8 mouse cellular contexts compared by ENCODE assay signal in genomic region chr3:78958781-78959180, GRCm38 (mm10).
A peak's percentile ranks its signal among the peaks of the same experiment; 100 is the strongest.
DNase-seq lines count a peak whose midpoint lies in the region; ATAC-seq and TF ChIP-seq lines count a peak whose summit lies in the region.
"Had no signal": no experiment of that assay in that cellular context is flagged by ENCODE, and none has a peak within 500 bp of the region (broad histone marks: within the 10 kb centered on the region; RNA-seq: fewer than 3 reads in every experiment).

No protein-coding gene starts in this region.

- peak; percentile 42 for DNase-seq in right cerebral cortex, adult 18-20 months
- DNase-seq in right cerebral cortex, postnatal 25 days, result no peak
- DNase-seq in ZHBTc4 (ENCODE audit: low read depth, low spot score), result peak; percentile 70
- DNase-seq in embryo, embryonic 11.5 days (ENCODE audit: low read depth, low spot score), result peak; percentile 36
- peak; percentile 73 for DNase-seq in lung, postnatal 0 days (ENCODE audit: low spot score)
- peak; percentile 20 for DNase-seq in right cerebral cortex, postnatal 4 days

- no peak for ATAC-seq in intestine, postnatal 0 days
- peak; percentile 56; the same call in 1 of the 2 replicates for ATAC-seq in lung, postnatal 0 days

- TF ChIP-seq EP300 in lung, postnatal 0 days (IDR thresholded peaks at IDR 0.05), result no peak; the same call in 1 of the 2 replicates

- H3K9me3 ChIP-seq in intestine, postnatal 0 days (ENCODE audit: control insufficient read depth), result no peaks in the 10 kb centered on the region
- no peaks in the 10 kb centered on the region for H3K9me3 ChIP-seq in lung, postnatal 0 days (ENCODE audit: low read length)

- H3K4me2 ChIP-seq in intestine, postnatal 0 days (replicated peaks; ENCODE audit: low read depth), result no peak overlapping the region
- H3K4me2 ChIP-seq in lung, postnatal 0 days (replicated peaks; ENCODE audit: low read depth, low read length), result no peak overlapping the region

- H3K4me3 ChIP-seq in intestine, postnatal 0 days (ENCODE audit: low read depth, low read length), result no peak overlapping the region
- H3K4me3 ChIP-seq in lung, postnatal 0 days (ENCODE audit: low read depth, low read length), result no peak overlapping the region
- H3K4me3 ChIP-seq: megakaryocyte, embryonic 14.5 days had no signal

- no peaks in the 10 kb centered on the region for H3K36me3 ChIP-seq in intestine, postnatal 0 days (ENCODE audit: control insufficient read depth, insufficient read depth)
- no peaks in the 10 kb centered on the region for H3K36me3 ChIP-seq in lung, postnatal 0 days (ENCODE audit: insufficient read depth, low read length)

- TF ChIP-seq CTCF in intestine, postnatal 0 days (IDR thresholded peaks at IDR 0.05; ENCODE audit: low read depth), result peak; percentile 96
- TF ChIP-seq CTCF in lung, postnatal 0 days (IDR thresholded peaks at IDR 0.05), result peak; percentile 97

- H3K9ac ChIP-seq in intestine, postnatal 0 days (ENCODE audit: low read depth, low read length), result no peak overlapping the region
- no peak overlapping the region for H3K9ac ChIP-seq in lung, postnatal 0 days (replicated peaks; ENCODE audit: low read depth)

- H3K4me1 ChIP-seq in intestine, postnatal 0 days (replicated peaks; ENCODE audit: control insufficient read depth, insufficient read depth, low read length), result no peaks in the 10 kb centered on the region
- no peaks in the 10 kb centered on the region for H3K4me1 ChIP-seq in lung, postnatal 0 days (ENCODE audit: insufficient read depth, low read depth, low read length)

- no peaks in the 10 kb centered on the region for H3K27me3 ChIP-seq in intestine, postnatal 0 days (replicated peaks; ENCODE audit: control insufficient read depth, insufficient read depth, low read length)
- H3K27me3 ChIP-seq in lung, postnatal 0 days (replicated peaks; ENCODE audit: insufficient read depth, low read length), result no peaks in the 10 kb centered on the region

- no peak overlapping the region for H3K27ac ChIP-seq in intestine, postnatal 0 days (ENCODE audit: low read depth, low read length)
- no peak overlapping the region for H3K27ac ChIP-seq in lung, postnatal 0 days (ENCODE audit: low read length)

- 26% methylated on average over 1 of the region's 1 CpGs for WGBS in intestine, postnatal 0 days
- WGBS in lung, postnatal 0 days, result 26% methylated on average over 1 of the region's 1 CpGs
